Mouse (Mus musculus) G1E (cell line): ENCODE results near the gene Wdr11.

Experiments used
- CTCF ChIP-seq: IDR thresholded peaks from 2 replicates; pipeline ENCODE4 v1.5.1; 2012; ENCODE audit warnings: low read depth, low read length, inconsistent platforms, mixed read lengths
- GATA1 ChIP-seq: IDR thresholded peaks from 2 replicates; pipeline ENCODE4 v1.6.1; 2012; ENCODE audit warnings: borderline replicate concordance, low read length, inconsistent platforms, mixed read lengths
- POLR2AphosphoS5 ChIP-seq: IDR thresholded peaks from 2 replicates; pipeline ENCODE4 v1.6.1; 2012; ENCODE audit warnings: low read depth, low read length, inconsistent platforms; ENCODE audit not compliant: insufficient replicate concordance

- no peak for TF ChIP-seq GATA1
- peak; percentile 66 for TF ChIP-seq CTCF
- TF ChIP-seq POLR2AphosphoS5: no peak
Measured at GRCm38 (mm10) chr7:129648938-129649337, 57.3 kb downstream of the Wdr11 start.
